Mouse (Mus musculus): ENCODE measurements around the gene Gnb3. TPM values are rescaled to one million over a fixed set of nuclear protein-coding genes. Genes with fewer than 3 reads are reported as not detected.
"Not testable (repeated sequence)": the region's sequence is repeated elsewhere in the genome, so short reads cannot be mapped to it uniquely, and the experiment has no call there.

Gene Gnb3
- polyA plus RNA-seq, 1 experiment from 2014 or later: 0.29 TPM

GRCm38 (mm10) chr6:124856321-124856720 is 16.2 kb upstream of the Gnb3 start:
- Histone ChIP-seq H3K4me2 (peak overlapping the region; percentile 76), H3K4me1 (peaks cover 13% of the 10 kb centered on the region), H3K27me3 (replicated peaks) (peaks cover 82% of the 10 kb centered on the region), H3K36me3 (no peaks in the 10 kb centered on the region), H3K9ac (no peak overlapping the region), H3K27ac (no peak overlapping the region), H3K9me3 (replicated peaks) (no peaks in the 10 kb centered on the region), H3K4me3 (peak overlapping the region; percentile 54)
- WGBS (ENCODE audit: insufficient replicate concordance): 18% methylated on average over 14 of the region's 14 CpGs
- ATAC-seq: no peak

DNA sequence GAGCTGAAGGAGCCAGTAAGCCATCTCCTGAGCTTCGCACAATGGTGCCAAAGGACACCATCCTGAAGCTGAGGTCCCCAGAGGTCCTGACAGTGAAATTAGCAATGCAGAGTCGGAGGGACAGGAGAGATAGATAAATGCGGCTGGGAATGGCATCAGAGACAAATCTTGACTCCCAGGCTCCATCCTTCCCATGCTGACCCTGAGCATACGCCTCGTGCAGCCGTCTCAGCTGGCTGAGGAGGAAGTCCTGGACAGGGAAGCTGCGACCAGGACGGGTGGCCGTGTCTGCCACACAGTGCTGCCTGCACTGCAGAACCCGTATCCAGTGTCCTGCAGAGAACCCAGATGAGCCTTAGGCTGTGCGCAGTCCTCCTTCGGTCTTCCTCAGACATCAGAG is 14.6 kb upstream of the Gnb3 start:
- Histone ChIP-seq H3K27ac (no peak overlapping the region), H3K4me3 (no peak overlapping the region), H3K9ac (no peak overlapping the region), H3K4me2 (no peak overlapping the region), H3K9me3 (replicated peaks) (no peaks in the 10 kb centered on the region), H3K4me1 (peaks cover 13% of the 10 kb centered on the region), H3K27me3 (replicated peaks) (peaks cover 74% of the 10 kb centered on the region), H3K36me3 (no peaks in the 10 kb centered on the region)
- ATAC-seq: no peak
- WGBS (ENCODE audit: insufficient replicate concordance): 40% methylated on average over 12 of the region's 12 CpGs

DNA sequence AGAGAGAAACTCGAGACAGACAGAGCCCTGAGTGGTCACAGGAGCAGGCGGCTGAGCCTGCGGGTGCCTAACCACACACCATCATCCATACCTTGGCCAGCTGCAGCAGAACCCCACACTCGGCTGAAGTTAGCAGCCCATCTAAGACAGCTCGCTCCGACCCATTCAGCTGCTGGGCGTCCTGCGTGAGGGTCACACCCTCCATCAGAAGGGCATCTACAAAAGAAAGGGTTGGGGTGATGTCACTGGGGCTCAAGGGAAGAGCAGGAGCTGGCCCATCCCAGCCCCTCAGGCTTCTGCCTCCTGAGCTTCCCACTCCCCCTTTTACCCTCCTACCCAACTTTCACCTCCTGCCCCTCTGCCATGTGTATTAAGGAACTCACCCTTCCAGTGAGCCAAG is 10.5 kb upstream of the Gnb3 start:
- Histone ChIP-seq H3K4me2 (no peak overlapping the region), H3K4me3 (no peak overlapping the region), H3K9me3 (replicated peaks) (no peaks in the 10 kb centered on the region), H3K27ac (no peak overlapping the region), H3K36me3 (no peaks in the 10 kb centered on the region), H3K27me3 (replicated peaks) (peaks cover 50% of the 10 kb centered on the region), H3K9ac (no peak overlapping the region), H3K4me1 (no peaks in the 10 kb centered on the region)
- 40% methylated on average over 8 of the region's 8 CpGs for WGBS (ENCODE audit: insufficient replicate concordance)
- ATAC-seq: no peak

DNA sequence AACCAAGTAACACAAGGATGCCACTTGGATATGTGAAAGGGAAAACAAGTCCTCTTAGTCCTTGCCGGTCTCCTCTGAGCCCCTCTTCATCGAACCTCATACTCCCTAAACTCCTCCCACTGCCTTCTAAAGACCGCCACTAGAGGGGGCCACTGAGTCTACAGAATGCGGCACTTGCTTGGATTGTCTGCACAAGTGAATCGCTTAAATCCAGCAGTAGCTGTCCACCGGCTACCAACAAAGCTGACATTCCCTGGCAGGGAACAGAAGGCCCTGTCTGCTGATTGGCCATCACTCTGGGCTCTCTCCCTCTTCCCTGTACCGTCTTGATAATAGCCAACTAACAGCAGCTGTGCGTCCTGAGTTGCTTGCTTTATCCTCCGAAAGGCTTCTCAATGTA is 7.2 kb upstream of the Gnb3 start:
- peak; percentile 50; the same call in 1 of the 2 replicates for ATAC-seq
- no peak overlapping the region for H3K4me3 ChIP-seq
- no peaks in the 10 kb centered on the region for H3K36me3 ChIP-seq
- H3K9me3 ChIP-seq (replicated peaks): no peaks in the 10 kb centered on the region
- no peaks in the 10 kb centered on the region for H3K4me1 ChIP-seq
- peaks cover 28% of the 10 kb centered on the region for H3K27me3 ChIP-seq (replicated peaks)
- WGBS (ENCODE audit: insufficient replicate concordance): 19% methylated on average over 9 of the region's 9 CpGs
- no peak overlapping the region for H3K4me2 ChIP-seq
- no peak overlapping the region for H3K9ac ChIP-seq
- no peak overlapping the region for H3K27ac ChIP-seq

DNA sequence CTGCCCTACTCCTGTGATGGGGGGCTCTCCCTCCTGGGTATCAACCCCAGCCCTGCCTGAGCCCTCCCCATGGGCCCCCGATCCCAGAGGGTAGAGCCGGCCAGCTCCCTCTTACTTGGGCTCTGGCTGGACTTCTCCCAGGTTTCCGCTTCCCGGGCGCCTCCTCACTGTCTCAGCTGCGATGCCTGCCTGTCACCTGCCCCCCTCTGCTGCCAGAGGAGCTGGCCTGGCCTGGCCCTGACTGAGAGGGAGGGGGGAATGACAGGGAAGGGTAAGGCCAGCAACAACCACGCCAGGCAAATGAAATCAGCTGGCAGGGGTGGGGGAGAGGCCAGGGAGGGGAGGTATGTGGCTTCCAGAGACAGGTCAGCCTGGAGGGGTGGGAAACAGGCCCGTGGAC is 270 bp downstream of the Gnb3 start:
- H3K4me3 ChIP-seq: no peak overlapping the region
- H3K4me2 ChIP-seq: no peak overlapping the region
- H3K4me1 ChIP-seq: peaks cover 18% of the 10 kb centered on the region

DNA sequence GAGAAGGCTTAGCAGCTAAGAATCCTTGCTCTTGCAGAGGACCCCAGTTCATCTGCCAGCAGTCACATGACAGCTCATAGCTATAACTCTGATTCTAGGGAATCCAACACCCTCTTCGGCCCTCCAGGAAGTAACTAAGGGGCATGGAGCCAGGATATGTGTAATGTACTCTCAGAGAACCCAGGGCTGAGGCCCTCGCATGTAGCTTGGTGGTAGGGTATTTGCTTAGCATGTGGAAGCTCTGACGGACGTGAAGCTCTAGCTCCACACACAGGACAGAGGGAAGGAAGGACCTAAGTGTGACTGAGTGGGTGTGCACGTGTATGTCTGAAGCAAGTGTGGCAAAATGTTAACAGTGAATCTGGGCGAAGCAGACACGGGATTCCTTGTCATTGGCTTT is 3.7 kb downstream of the Gnb3 start:
- no peak overlapping the region for H3K4me2 ChIP-seq
- ATAC-seq: no peak
- H3K4me1 ChIP-seq: peaks cover 37% of the 10 kb centered on the region
- 76% methylated on average over 7 of the region's 7 CpGs for WGBS (ENCODE audit: insufficient replicate concordance)
- peaks cover 18% of the 10 kb centered on the region for H3K27me3 ChIP-seq (replicated peaks)
- H3K4me3 ChIP-seq: no peak overlapping the region
- no peak overlapping the region for H3K27ac ChIP-seq
- peaks cover 43% of the 10 kb centered on the region for H3K36me3 ChIP-seq
- no peak overlapping the region for H3K9ac ChIP-seq
- no peaks in the 10 kb centered on the region for H3K9me3 ChIP-seq (replicated peaks)

More for the DNA sequence above, 270 bp downstream of the Gnb3 start:
- Histone ChIP-seq H3K36me3 (peaks cover 9% of the 10 kb centered on the region), H3K27me3 (replicated peaks) (peaks cover 18% of the 10 kb centered on the region), H3K9ac (no peak overlapping the region), H3K27ac (no peak overlapping the region), H3K9me3 (replicated peaks) (no peaks in the 10 kb centered on the region)
- no peak for ATAC-seq
- WGBS (ENCODE audit: insufficient replicate concordance): 21% methylated on average over 8 of the region's 8 CpGs

DNA sequence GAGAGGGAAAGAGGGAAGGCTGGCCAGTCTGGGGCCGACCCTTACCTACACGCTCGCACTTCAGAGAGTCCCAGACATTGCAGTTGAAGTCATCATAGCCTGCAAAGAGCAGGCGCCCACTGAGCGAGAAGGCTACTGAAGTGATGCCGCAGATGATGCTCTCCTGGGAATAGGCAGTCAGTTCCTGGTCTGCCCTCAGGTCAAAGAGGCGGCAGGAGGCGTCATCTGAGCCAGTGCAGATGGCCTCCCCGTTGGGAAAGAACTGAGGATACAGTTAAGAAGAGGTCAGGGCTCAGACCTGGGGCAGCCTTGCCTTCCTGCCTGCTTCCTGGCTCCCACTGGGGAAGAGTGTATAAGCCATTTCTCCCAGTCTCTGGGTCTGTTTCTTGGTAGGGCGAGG is 4.5 kb downstream of the Gnb3 start:
- H3K4me1 ChIP-seq: peaks cover 40% of the 10 kb centered on the region
- no peak overlapping the region for H3K9ac ChIP-seq
- H3K36me3 ChIP-seq: peaks cover 46% of the 10 kb centered on the region
- H3K27me3 ChIP-seq (replicated peaks): peaks cover 15% of the 10 kb centered on the region
- no peak overlapping the region for H3K4me2 ChIP-seq
- no peak overlapping the region for H3K27ac ChIP-seq
- H3K4me3 ChIP-seq: no peak overlapping the region
- WGBS (ENCODE audit: insufficient replicate concordance): 78% methylated on average over 10 of the region's 10 CpGs
- ATAC-seq: no peak
- no peaks in the 10 kb centered on the region for H3K9me3 ChIP-seq (replicated peaks)

DNA sequence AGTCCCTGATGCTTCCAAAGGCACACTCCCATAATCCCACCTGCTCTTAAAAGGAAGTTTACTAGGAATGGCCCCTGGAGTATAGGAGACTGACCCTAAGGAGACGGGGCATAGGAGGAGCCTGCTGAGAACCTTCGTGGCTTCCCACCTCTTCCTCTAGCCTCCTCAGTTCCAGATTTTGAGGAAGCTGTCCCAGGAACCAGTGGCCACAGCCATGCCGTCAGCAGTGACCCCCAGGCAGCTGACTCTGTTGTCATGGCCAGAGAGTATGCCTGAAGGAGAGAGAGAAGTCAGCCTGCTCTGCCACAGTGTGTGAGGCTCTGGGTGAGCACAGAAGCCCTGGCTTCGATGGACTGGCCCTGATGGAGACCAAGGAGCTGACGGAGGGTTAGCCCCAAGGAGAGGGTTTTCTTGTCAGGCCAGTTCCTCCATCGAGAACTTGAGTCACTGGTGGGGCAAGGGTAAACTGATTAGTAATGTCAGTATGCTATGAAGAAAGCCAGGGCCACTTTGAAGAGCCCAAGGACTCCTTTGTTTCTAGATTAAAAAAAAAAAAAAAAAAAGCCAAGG is 5.5 kb downstream of the Gnb3 start:
- peaks cover 31% of the 10 kb centered on the region for H3K4me1 ChIP-seq

DNA sequence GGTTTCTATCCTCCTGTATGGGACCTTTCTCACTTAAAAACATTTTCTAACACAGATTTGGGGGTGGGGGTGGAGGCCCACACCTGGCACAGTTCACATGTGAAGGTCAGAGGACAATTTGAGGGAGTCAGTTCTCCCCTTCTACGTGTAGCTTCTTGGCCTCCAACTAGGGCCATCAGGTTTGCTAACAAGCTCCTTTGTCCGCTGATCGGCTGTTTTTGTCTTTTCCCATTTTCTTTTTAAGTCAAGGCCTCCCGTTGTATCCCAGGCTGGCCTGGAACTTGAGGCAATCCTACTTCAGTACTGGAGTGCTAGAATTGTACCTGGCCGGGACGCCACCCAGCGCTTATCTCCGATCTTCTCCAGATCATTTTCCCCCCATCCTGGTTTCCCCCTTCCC is 8.4 kb downstream of the Gnb3 start:
- Histone ChIP-seq H3K27me3 (replicated peaks) (no peaks in the 10 kb centered on the region), H3K9me3 (replicated peaks) (no peaks in the 10 kb centered on the region), H3K9ac (peak overlapping the region; percentile 88), H3K4me2 (peak overlapping the region; percentile 83), H3K36me3 (peaks cover 56% of the 10 kb centered on the region), H3K4me1 (peaks cover 46% of the 10 kb centered on the region), H3K4me3 (peak overlapping the region; percentile 86), H3K27ac (no peak overlapping the region)
- no peak for ATAC-seq
- WGBS (ENCODE audit: insufficient replicate concordance): 94% methylated on average over 8 of the region's 8 CpGs

More for the DNA sequence above, 5.5 kb downstream of the Gnb3 start:
- 75% methylated on average over 6 of the region's 6 CpGs for WGBS (ENCODE audit: insufficient replicate concordance)
- Histone ChIP-seq H3K27me3 (replicated peaks) (peaks cover 7% of the 10 kb centered on the region), H3K9me3 (replicated peaks) (no peaks in the 10 kb centered on the region), H3K36me3 (peaks cover 46% of the 10 kb centered on the region), H3K9ac (no peak overlapping the region), H3K27ac (no peak overlapping the region), H3K4me2 (no peak overlapping the region), H3K4me3 (no peak overlapping the region)
- no peak for ATAC-seq

GRCm38 (mm10) chr6:124831199-124831598 is 8.9 kb downstream of the Gnb3 start:
- H3K9me3 ChIP-seq (replicated peaks); ATAC-seq; H3K27ac ChIP-seq; H3K27me3 ChIP-seq (replicated peaks): not testable (repeated sequence)
- Histone ChIP-seq H3K9ac (peak overlapping the region; percentile 88), H3K4me2 (peak overlapping the region; percentile 83), H3K36me3 (peaks cover 61% of the 10 kb centered on the region), H3K4me3 (peak overlapping the region; percentile 86), H3K4me1 (peaks cover 42% of the 10 kb centered on the region)
- WGBS (ENCODE audit: insufficient replicate concordance): 89% methylated on average over 4 of the region's 4 CpGs

DNA sequence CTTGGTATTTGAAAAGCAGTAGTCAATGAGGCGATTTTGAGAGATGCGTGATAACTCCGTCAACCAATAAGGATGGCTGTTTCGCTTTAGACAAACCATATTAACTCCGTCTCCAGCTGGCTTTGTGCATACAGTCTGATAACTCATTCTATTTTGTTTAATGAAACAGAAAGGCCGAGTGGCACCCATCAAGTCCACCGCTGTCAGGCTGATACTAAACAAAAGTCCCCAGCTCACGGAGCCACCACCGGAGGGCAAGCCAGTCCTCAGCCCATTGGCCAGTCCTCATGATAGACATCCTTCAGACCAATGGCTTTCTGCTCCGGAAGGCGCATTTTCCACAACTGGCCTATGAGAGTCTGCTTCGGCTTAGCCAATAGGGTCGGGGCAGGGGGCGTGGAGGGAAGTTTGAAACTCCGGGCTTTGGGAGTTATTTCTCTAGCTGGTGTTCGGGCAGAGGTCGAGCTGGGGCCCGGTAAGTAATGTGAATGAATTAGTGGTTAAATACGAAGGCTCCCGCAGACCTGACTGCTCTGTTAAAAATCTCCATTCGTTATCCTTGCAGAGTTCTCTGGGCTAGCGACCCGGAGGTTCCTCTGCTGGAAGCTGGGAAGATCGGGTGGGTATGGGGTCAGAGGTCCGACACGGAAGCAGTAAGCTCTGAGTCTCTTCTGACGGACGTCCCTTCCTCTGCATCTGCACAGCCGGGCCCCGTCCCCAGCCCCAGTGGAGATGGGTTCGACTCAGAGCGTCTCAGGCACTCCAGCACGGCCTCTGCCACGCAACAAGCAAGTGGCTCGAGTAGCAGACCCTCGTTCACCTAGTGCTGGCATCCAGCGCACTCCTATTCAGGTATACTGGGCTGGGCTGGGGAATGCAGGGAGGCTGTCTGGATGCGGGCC is 10.0 kb downstream of the Gnb3 start:
- Histone ChIP-seq H3K9ac (peak overlapping the region; percentile 88), H3K36me3 (peaks cover 65% of the 10 kb centered on the region), H3K4me3 (peak overlapping the region; percentile 86), H3K4me1 (peaks cover 43% of the 10 kb centered on the region), H3K4me2 (peak overlapping the region; percentile 83), H3K9me3 (replicated peaks) (no peaks in the 10 kb centered on the region), H3K27me3 (replicated peaks) (no peaks in the 10 kb centered on the region), H3K27ac (peak overlapping the region; percentile 92)
- WGBS (ENCODE audit: insufficient replicate concordance): under 1% methylated on average over 38 of the region's 38 CpGs
- ATAC-seq: peak; percentile 78

Data from liver, embryonic 12.5 days (tissue).